Mouse (Mus musculus) heart, embryonic 16.5 days (tissue): ENCODE results near the gene Gm10974. TPM values are rescaled to one million over a fixed set of nuclear protein-coding genes. Genes with fewer than 3 reads are reported as not detected.

Experiments used
- ATAC-seq: fragments of 200-750 bp; cut with Nextera tagmentation; replicated peaks from 2 replicates; pipeline ENCODE4 v1.8.0; 2017; ENCODE audit warnings: moderate number of reproducible peaks; ENCODE audit not compliant: insufficient read depth, low FRiP score; ENCODE audit errors: extremely low read depth
- H3K27ac ChIP-seq: fragments of 300-500 bp; sonication (generic); 2 replicates; pipeline ENCODE4 v1.5.1; 2014; ENCODE audit warnings: mild to moderate bottlenecking, low read length, control low read depth, moderate library complexity
- H3K27me3 ChIP-seq: fragments of 300-500 bp; sonication (generic); 2 replicates; pipeline ENCODE4 v1.6.1; 2014; ENCODE audit warnings: low read length, mixed read lengths; ENCODE audit not compliant: control insufficient read depth, insufficient read depth
- H3K36me3 ChIP-seq: fragments of 300-500 bp; sonication (generic); 2 replicates; pipeline ENCODE4 v1.6.1; 2014; ENCODE audit not compliant: control insufficient read depth, insufficient read depth
- H3K4me1 ChIP-seq: fragments of 300-500 bp; sonication (generic); 2 replicates; pipeline ENCODE4 v1.6.1; 2014; ENCODE audit warnings: low read length, mixed read lengths; ENCODE audit not compliant: control insufficient read depth, insufficient read depth
- H3K4me2 ChIP-seq: fragments of 300-500 bp; sonication (generic); 2 replicates; pipeline ENCODE4 v1.6.1; 2014; ENCODE audit warnings: low read depth, mild to moderate bottlenecking, control low read depth, low read length
- H3K4me3 ChIP-seq: fragments of 300-500 bp; sonication (generic); 2 replicates; pipeline ENCODE4 v1.5.1; 2014; ENCODE audit warnings: mild to moderate bottlenecking, control low read depth, low read length
- H3K9ac ChIP-seq: fragments of 300-500 bp; sonication (generic); 2 replicates; pipeline ENCODE4 v1.6.1; 2014; ENCODE audit warnings: low read length, control low read depth
- H3K9me3 ChIP-seq: fragments of 300-500 bp; sonication (generic); replicated peaks from 2 replicates; pipeline ENCODE4 v1.6.1; 2016; ENCODE audit warnings: low read length; ENCODE audit not compliant: control insufficient read depth
- WGBS: fragments of 180-500 bp; shearing (Covaris S2); extraction: QIAGEN DNeasy Blood & Tissue Kit; methylation state at CpG from one replicate; pipeline ENCODE4 v1.1.7; 2014; 5-methylcytosine and 5-hydroxymethylcytosine counted together
- polyA plus RNA-seq: library from polyadenylated mRNA; unstranded; fragments of >200 nt; fragmentation: Nextera tagmentation; extraction: Ambion mirVana; gene quantifications from 2 replicates; pipeline ENCODE4 v1.2.1, GENCODE M21; 2015

Gm10974 gene
- polyA plus RNA-seq, 1 experiment from 2014 or later, result not detected

- no peak overlapping the region for H3K4me2 ChIP-seq
- no peaks in the 10 kb centered on the region for H3K36me3 ChIP-seq
- no peaks in the 10 kb centered on the region for H3K27me3 ChIP-seq
- H3K9ac ChIP-seq, result no peak overlapping the region
- no peaks in the 10 kb centered on the region for H3K9me3 ChIP-seq
- 58% methylated on average over 13 of the region's 13 CpGs for WGBS
- ATAC-seq, result no peak; the same call in 1 of the 2 replicates
- no peak overlapping the region for H3K27ac ChIP-seq
- no peak overlapping the region for H3K4me3 ChIP-seq
- H3K4me1 ChIP-seq, result peaks cover 4% of the 10 kb centered on the region; the same call in 1 of the 2 replicates
These were observed 40.4 kb downstream of the Gm10974 start for GRCm38 (mm10) chr7:66405951-66406721.

GRCm38 (mm10) chr7:66406971-66407370 is 41.3 kb downstream of the Gm10974 start:
- Histone ChIP-seq H3K9ac (no peak overlapping the region), H3K4me1 (peaks cover 4% of the 10 kb centered on the region; the same call in 1 of the 2 replicates), H3K27ac (no peak overlapping the region), H3K4me2 (no peak overlapping the region), H3K27me3 (no peaks in the 10 kb centered on the region), H3K36me3 (no peaks in the 10 kb centered on the region), H3K4me3 (no peak overlapping the region), H3K9me3 (no peaks in the 10 kb centered on the region)
- no peak for ATAC-seq
- WGBS, result 47% methylated on average over 8 of the region's 8 CpGs

GRCm38 (mm10) chr7:66409433-66409832 is 43.7 kb downstream of the Gm10974 start:
- Histone ChIP-seq H3K27ac (no peak overlapping the region), H3K9ac (no peak overlapping the region), H3K36me3 (no peaks in the 10 kb centered on the region), H3K4me2 (no peak overlapping the region), H3K9me3 (no peaks in the 10 kb centered on the region), H3K4me1 (peaks cover 7% of the 10 kb centered on the region; the same call in 1 of the 2 replicates), H3K27me3 (no peaks in the 10 kb centered on the region), H3K4me3 (no peak overlapping the region)
- WGBS, result 73% methylated on average over 6 of the region's 6 CpGs
- ATAC-seq, result no peak

GRCm38 (mm10) chr7:66413093-66413492 is 47.4 kb downstream of the Gm10974 start:
- Histone ChIP-seq H3K4me2 (no peak overlapping the region), H3K9me3 (no peaks in the 10 kb centered on the region), H3K9ac (no peak overlapping the region), H3K27me3 (no peaks in the 10 kb centered on the region), H3K36me3 (no peaks in the 10 kb centered on the region), H3K4me1 (0 out of 2 replicates have a peak, but pooled peaks cover 5% of the 10 kb centered on the region), H3K27ac (no peak overlapping the region), H3K4me3 (no peak overlapping the region)
- 85% methylated on average over 7 of the region's 7 CpGs for WGBS
- no peak for ATAC-seq

GRCm38 (mm10) chr7:66416829-66417228 is 51.1 kb downstream of the Gm10974 start:
- Histone ChIP-seq H3K36me3 (no peaks in the 10 kb centered on the region), H3K4me2 (no peak overlapping the region), H3K9ac (no peak overlapping the region), H3K27ac (no peak overlapping the region), H3K27me3 (no peaks in the 10 kb centered on the region; the same call in 1 of the 2 replicates), H3K4me3 (no peak overlapping the region), H3K4me1 (0 out of 2 replicates have a peak, but pooled peaks cover 5% of the 10 kb centered on the region), H3K9me3 (no peaks in the 10 kb centered on the region)
- no peak for ATAC-seq
- WGBS, result 62% methylated on average over 4 of the region's 4 CpGs

- H3K27me3 ChIP-seq, result no peaks in the 10 kb centered on the region; the same call in 1 of the 2 replicates
- 0 out of 2 replicates have a peak, but pooled peaks cover 2% of the 10 kb centered on the region for H3K4me1 ChIP-seq
- ATAC-seq, result no peak
- H3K36me3 ChIP-seq, result no peaks in the 10 kb centered on the region
- H3K4me3 ChIP-seq, result no peak overlapping the region
- H3K4me2 ChIP-seq, result no peak overlapping the region
- no peak overlapping the region for H3K27ac ChIP-seq
- 49% methylated on average over 12 of the region's 12 CpGs for WGBS
- H3K9me3 ChIP-seq, result no peaks in the 10 kb centered on the region
- H3K9ac ChIP-seq, result no peak overlapping the region
These were observed 53.3 kb downstream of the Gm10974 start for GRCm38 (mm10) chr7:66418981-66419380.

GRCm38 (mm10) chr7:66421903-66422302 is 56.2 kb downstream of the Gm10974 start:
- Histone ChIP-seq H3K27me3 (peaks cover 21% of the 10 kb centered on the region), H3K4me3 (no peak overlapping the region), H3K9ac (no peak overlapping the region), H3K4me2 (no peak overlapping the region), H3K36me3 (no peaks in the 10 kb centered on the region), H3K4me1 (0 out of 2 replicates have a peak, but pooled peaks cover under 1% of the 10 kb centered on the region), H3K27ac (no peak overlapping the region), H3K9me3 (no peaks in the 10 kb centered on the region)
- no peak for ATAC-seq
- WGBS, result 71% methylated on average over 8 of the region's 8 CpGs

- no peak for ATAC-seq
- no peak overlapping the region; the same call in 1 of the 2 replicates for H3K9ac ChIP-seq
These were observed 61.3 kb downstream of the Gm10974 start for GRCm38 (mm10) chr7:66427053-66427436.

GRCm38 (mm10) chr7:66427437-66428161 is 61.9 kb downstream of the Gm10974 start, which contains the start of gene Aldh1a3:
Gene Aldh1a3 (minus strand): TSS chr7:66427517.
- Histone ChIP-seq H3K9me3 (no peaks in the 10 kb centered on the region), H3K36me3 (no peaks in the 10 kb centered on the region), H3K4me3 (peak within 1 kb of the TSS; percentile 61), H3K27me3 (peaks cover 44% of the 10 kb centered on the region), H3K4me1 (peaks cover 3% of the 10 kb centered on the region; the same call in 1 of the 2 replicates), H3K9ac (peak within 1 kb of the TSS; percentile 45), H3K4me2 (peak within 1 kb of the TSS; percentile 79), H3K27ac (no peak within 1 kb of the TSS)
- ATAC-seq, result peak; percentile 79
- WGBS, result under 1% methylated on average over 51 of the region's 56 CpGs

More at GRCm38 (mm10) chr7:66427053-66427436, 61.3 kb downstream of the Gm10974 start:
- Histone ChIP-seq H3K9me3 (no peaks in the 10 kb centered on the region), H3K4me1 (peaks cover 3% of the 10 kb centered on the region; the same call in 1 of the 2 replicates), H3K4me3 (peak overlapping the region; percentile 61), H3K27me3 (peaks cover 44% of the 10 kb centered on the region), H3K27ac (no peak overlapping the region), H3K36me3 (no peaks in the 10 kb centered on the region), H3K4me2 (peak overlapping the region; percentile 79)
- WGBS, result 2% methylated on average over 23 of the region's 23 CpGs
